Mouse (Mus musculus) adrenal gland, postnatal 0 days (tissue): ENCODE data around the gene Galns. TPM values are rescaled to one million over a fixed set of nuclear protein-coding genes. Genes with fewer than 3 reads are reported as not detected.

Experiments used
- microRNA-seq: library from miRNA; unstranded; fragments of <30 nt; microRNA quantifications from one replicate; pipeline ENCODE4, GENCODE M21; 2016; ENCODE audit warnings: borderline replicate concordance; ENCODE audit not compliant: insufficient number of aligned reads
- polyA plus RNA-seq: library from polyadenylated mRNA; unstranded; fragments of >200 nt; fragmentation: Nextera tagmentation; extraction: Ambion mirVana; gene quantifications from 2 replicates; pipeline ENCODE4 v1.2.1, GENCODE M21; 2015

The Galns gene
- 11.5 and 11.6 TPM in 2 replicates for polyA plus RNA-seq

DNA sequence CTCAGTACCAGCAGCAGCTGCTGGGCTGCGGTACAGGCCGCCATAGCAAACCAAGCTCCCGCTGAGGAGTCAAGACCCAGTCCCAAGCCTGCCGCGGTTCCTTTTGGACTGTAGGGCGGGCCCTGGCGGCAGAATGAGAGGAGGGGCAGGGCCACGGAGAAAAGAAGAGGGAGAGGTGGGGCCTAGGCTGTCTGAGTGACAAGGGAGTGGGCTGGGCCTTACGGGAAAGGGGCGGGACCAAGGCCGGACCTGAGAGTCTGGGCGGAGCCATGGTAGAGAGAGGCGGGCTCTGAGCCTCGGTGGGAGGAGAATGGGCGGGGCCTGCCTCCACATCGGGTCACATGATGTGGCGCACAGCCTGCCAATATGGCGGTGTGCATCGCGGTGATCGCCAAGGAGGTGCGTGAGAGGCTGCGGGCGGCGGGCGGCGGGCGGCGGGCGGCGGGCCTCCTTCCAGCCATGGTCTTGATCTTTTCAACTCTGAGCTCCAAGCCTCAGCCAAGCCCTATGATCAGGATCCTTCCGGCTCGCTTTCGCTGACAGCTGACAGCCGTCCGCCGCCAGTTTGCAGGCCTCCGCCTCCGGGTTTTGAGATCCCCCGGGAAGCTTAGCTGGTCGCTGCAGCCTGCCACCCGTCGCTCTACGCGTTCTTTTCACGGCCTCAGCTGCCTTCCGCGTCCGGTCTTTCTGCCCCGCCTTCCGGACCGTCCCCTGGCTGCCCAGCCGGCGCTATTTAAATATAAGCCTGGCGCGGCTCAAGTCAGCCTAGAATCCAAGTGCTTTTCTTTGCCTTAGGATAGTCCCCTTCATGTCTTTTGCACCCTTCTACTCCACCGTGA, at the start of gene Galns, which contains the start of gene Trappc2l:
Gene Galns, minus strand, starts transcription at position 169 of the 839 bp plus-strand sequence.
Gene Trappc2l, plus strand, starts transcription at position 346 of the 839 bp plus-strand sequence.

DNA sequence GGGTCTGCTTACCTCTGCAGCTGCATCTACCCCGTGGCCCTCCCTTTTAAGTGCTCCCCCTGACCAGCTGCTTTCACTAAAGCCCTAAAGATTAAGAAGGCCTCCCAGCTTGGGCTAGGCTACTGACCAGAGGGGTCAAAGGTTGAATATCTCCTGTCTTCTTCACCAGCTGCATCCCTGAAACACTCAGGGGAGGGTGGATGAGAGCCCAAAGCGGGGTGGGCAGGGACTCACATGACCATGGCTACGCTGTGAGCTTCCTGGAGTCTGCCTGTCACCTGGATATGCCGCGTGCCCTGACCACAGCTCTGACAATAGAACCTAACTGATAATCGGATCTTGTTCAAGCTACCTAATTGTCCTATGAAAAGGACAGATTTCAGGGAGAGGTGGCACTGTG, 11.5 kb upstream of the Galns start, which contains the start of gene Pabpn1l:
Gene Pabpn1l, minus strand, starts transcription at position 13 of the 400 bp plus-strand sequence.

DNA sequence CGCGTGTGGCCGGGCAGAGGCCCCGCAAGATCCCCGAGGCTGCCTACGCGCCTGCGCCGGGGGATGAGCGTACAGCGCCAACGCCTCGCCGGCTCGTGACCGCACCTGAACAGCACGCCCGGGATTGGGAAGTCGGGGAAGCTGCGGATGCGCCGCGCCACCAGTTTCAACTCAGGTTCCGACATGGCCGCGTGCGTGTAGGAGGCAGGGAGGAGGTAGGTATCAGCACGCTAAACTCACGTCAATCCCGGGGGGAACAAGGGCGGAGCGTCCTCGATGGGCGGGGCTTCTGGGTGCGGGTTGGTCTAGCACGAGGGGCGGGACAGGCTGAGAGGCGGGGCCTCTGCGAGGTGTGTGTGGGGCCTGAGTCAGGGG, 34.6 kb downstream of the Galns start, which contains the start of gene Aprt:
Gene Aprt, minus strand, starts transcription at position 262 of the 375 bp plus-strand sequence.

DNA sequence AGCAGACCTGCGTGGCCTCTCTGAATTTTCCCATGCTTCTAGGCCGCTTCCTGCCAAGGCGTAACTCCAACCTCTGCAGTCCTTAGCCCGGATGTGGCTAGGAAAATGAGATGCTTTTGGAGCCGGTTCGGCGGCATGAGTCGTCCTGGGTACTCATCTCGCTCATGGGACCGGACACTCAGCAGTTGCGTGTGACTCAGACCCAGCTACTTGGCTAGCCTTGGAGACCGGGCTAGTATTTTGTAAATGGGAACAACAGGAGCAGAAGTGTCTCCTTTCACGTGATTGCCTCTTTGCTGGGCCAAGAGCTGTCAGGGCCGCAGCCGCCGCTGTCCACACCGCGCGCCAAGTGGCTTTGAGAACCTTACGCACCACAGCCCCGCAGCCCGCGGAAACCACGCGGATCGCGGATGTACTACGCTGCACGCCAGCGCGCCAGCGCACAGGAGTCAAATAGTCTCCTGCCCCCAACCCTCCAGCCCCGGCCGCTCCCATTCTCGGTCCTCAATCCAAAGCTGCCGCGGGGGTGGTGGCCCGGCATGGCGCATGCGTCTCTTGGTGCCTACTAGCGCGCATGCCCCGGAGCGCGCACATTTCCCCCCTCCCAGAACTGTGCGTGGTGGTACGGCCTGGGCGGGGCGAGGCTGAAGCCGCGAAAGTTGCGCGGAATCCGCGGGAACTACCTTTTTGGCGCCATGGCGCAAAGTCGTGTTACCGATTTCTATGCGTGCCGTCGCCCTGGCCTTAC, 43.7 kb downstream of the Galns start, which contains the start of gene Cdt1:
Gene Cdt1, plus strand, starts transcription at position 655 of the 748 bp plus-strand sequence.

DNA sequence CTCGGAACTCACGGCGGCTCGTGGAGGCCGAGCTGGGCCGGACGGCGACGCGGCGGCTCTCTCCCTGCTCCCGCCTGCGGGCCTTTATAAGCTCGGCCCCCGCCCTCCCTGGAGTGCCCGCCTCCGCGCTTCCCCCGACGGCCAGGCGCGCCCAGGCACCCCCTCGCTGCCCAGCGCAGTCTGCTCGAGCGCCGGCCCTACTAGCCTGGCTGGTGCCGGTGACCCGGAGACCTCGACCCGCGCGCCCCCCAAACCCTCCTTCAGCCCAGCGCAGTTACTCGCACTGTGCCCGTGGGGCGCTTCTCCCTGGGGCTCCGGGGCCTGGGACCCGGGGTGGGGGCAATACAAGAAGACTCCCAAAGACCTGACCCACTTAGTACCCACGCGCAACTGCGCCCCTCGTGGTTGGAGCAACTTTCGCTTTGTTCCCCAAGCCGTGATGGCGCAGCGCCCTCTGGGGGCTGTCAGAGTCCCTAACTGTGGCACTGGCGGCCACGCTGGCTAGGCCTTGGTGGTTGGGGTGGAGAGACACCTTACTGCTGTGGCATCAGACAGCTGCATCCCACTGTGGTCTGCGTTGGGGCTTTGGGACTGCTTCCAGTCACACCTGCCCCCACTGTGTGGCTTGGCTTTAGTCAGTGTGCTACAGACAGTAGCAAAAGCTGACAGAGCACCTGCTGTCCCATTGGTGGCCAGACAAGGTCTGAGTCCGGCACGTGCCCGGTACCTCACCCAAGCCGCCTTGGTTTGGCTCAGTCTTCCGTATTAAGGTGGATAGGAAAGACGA, 59.8 kb downstream of the Galns start, which contains the start of gene Piezo1:
Gene Piezo1, minus strand, starts transcription at position 65 of the 787 bp plus-strand sequence.

Small RNA genes lying within 50 kb of the gene (microRNA-seq; reads per million reads assigned to microRNA genes)
- gene Mir6396, result not detected

Other genes starting within 250 kb of the Galns start
- 17.6 and 22.7 TPM in 2 replicates for gene Zc3h18, start 234.9 kb downstream of the Galns start, polyA plus RNA-seq
- gene Il17c, start 189.4 kb downstream of the Galns start, polyA plus RNA-seq, result not detected in 2 replicates
- 188 and 275 TPM in 2 replicates for gene Cyba, start 178.5 kb downstream of the Galns start, polyA plus RNA-seq
- gene Mvd, start 168.0 kb downstream of the Galns start, polyA plus RNA-seq, result 10.1 and 16.3 TPM in 2 replicates
- gene Snai3, start 150.7 kb downstream of the Galns start, polyA plus RNA-seq, result 0.25 TPM in 1 of 2 replicates, not detected in the other
- 41.4 and 63.3 TPM in 2 replicates for gene Rnf166, start 135.4 kb downstream of the Galns start, polyA plus RNA-seq
- 34.9 and 38.0 TPM in 2 replicates for gene Ctu2, start 135.3 kb downstream of the Galns start, polyA plus RNA-seq
- gene Piezo1, start 60.1 kb downstream of the Galns start, polyA plus RNA-seq, result 7.1 and 9.4 TPM in 2 replicates
- gene Cdt1, start 43.4 kb downstream of the Galns start, polyA plus RNA-seq, result 13.8 and 15.6 TPM in 2 replicates
- gene Aprt, start 34.6 kb downstream of the Galns start, polyA plus RNA-seq, result 274 and 460 TPM in 2 replicates
- 86.4 and 92.9 TPM in 2 replicates for gene Trappc2l, start 177 bp upstream of the Galns start, polyA plus RNA-seq
- not detected in 2 replicates for gene Pabpn1l, start 11.3 kb upstream of the Galns start, polyA plus RNA-seq
- gene Cbfa2t3, start 87.6 kb upstream of the Galns start, polyA plus RNA-seq, result 2.4 and 3.4 TPM in 2 replicates
- gene Acsf3, start 164.0 kb upstream of the Galns start, polyA plus RNA-seq, result 12.8 and 21.7 TPM in 2 replicates
- 0.09 and 0.52 TPM in 2 replicates for gene Cdh15, start 236.5 kb upstream of the Galns start, polyA plus RNA-seq